Mouse (Mus musculus) CH12.LX (cell line): ENCODE data around the gene 2310022B05Rik.

ENCODE experiments used
- CHD1 ChIP-seq: IDR thresholded peaks from 2 replicates; pipeline ENCODE4 v1.6.1; 2012; ENCODE audit warnings: low read depth, low read length, improper control_type of control experiment, inconsistent platforms
- CTCF ChIP-seq, 2 experiments: IDR thresholded peaks in 1 of 2; conservative IDR thresholded peaks in 1 of 2; 2 replicates each; pipeline ENCODE4 v1.5.1; 2011 to 2012; ENCODE audit warnings: low read depth in 2 of 2, low read length in 2 of 2, improper control_type of control experiment in 1 of 2, inconsistent platforms in 1 of 2, mild to moderate bottlenecking in 1 of 2, moderate library complexity in 1 of 2
- EP300 ChIP-seq: IDR thresholded peaks from 2 replicates; pipeline ENCODE4 v1.6.1; 2011; ENCODE audit warnings: low read length, improper control_type of control experiment
- JUND ChIP-seq: conservative IDR thresholded peaks from 2 replicates; pipeline ENCODE4 v1.6.1; 2011; ENCODE audit warnings: low read depth, low read length, improper control_type of control experiment
- MAX ChIP-seq: IDR thresholded peaks from 2 replicates; pipeline ENCODE4 v1.6.1; 2011; ENCODE audit warnings: low read length, improper control_type of control experiment
- MAZ ChIP-seq: IDR thresholded peaks from 2 replicates; pipeline ENCODE4 v1.6.1; 2012; ENCODE audit warnings: low read depth, mild to moderate bottlenecking, inconsistent platforms, low read length, improper control_type of control experiment, moderate library complexity
- MEF2A ChIP-seq: IDR thresholded peaks from 2 replicates; pipeline ENCODE4 v1.6.1; 2014; ENCODE audit warnings: low read depth, mild to moderate bottlenecking, inconsistent platforms, low read length, improper control_type of control experiment, borderline replicate concordance
- NELFE ChIP-seq: IDR thresholded peaks from 2 replicates; pipeline ENCODE4 v1.6.1; 2011; ENCODE audit warnings: low read depth, low read length, improper control_type of control experiment
- NRF1 ChIP-seq: IDR thresholded peaks from 2 replicates; pipeline ENCODE4 v1.6.1; 2014; ENCODE audit warnings: low read depth, mild to moderate bottlenecking, inconsistent platforms, low read length, improper control_type of control experiment, moderate library complexity
- POLR2A ChIP-seq: IDR thresholded peaks from 2 replicates; pipeline ENCODE4 v1.6.1; 2011; ENCODE audit warnings: low read depth, mild to moderate bottlenecking, improper control_type of control experiment, low read length
- POLR2AphosphoS2 ChIP-seq: IDR thresholded peaks from 2 replicates; pipeline ENCODE4 v1.6.1; 2011; ENCODE audit warnings: low read depth, low read length, improper control_type of control experiment
- SMC3 ChIP-seq: IDR thresholded peaks from 2 replicates; pipeline ENCODE4 v1.6.1; 2011; ENCODE audit warnings: low read depth, low read length, improper control_type of control experiment
- USF1 ChIP-seq: IDR thresholded peaks from 2 replicates; pipeline ENCODE4 v1.6.1; 2014; ENCODE audit warnings: low read depth, mild to moderate bottlenecking, inconsistent platforms, low read length, improper control_type of control experiment
- ZKSCAN1 ChIP-seq: IDR thresholded peaks from 2 replicates; pipeline ENCODE4 v1.6.1; 2012; ENCODE audit warnings: low read depth, inconsistent platforms, low read length, improper control_type of control experiment, borderline replicate concordance

GRCm38 (mm10) chr8:124704376-124704775, 41.2 kb upstream of the 2310022B05Rik start:
- TF ChIP-seq POLR2AphosphoS2 = no peak
- no peak for TF ChIP-seq NELFE
- no peak for TF ChIP-seq JUND
- TF ChIP-seq CHD1 = no peak
- no peak for TF ChIP-seq CTCF (conservative IDR thresholded peaks at IDR 0.05 in 1 of 2, IDR thresholded peaks at IDR 0.05 in 1 of 2; ENCODE audit: low read depth in 2 of 2, low read length in 2 of 2)
- no peak for TF ChIP-seq ZKSCAN1
- TF ChIP-seq SMC3 = no peak
- TF ChIP-seq MAZ = no peak
- TF ChIP-seq POLR2A = no peak
- no peak for TF ChIP-seq MEF2A
- no peak for TF ChIP-seq EP300
- no peak for TF ChIP-seq MAX
- TF ChIP-seq USF1 = no peak
- TF ChIP-seq NRF1 = no peak
